Mouse (Mus musculus): ENCODE measurements around the gene Thnsl1. TPM values are rescaled to one million over a fixed set of nuclear protein-coding genes. Genes with fewer than 3 reads are reported as not detected.
"Not testable (repeated sequence)": the region's sequence is repeated elsewhere in the genome, so short reads cannot be mapped to it uniquely, and the experiment has no call there.

Gene Thnsl1
- polyA plus RNA-seq, 1 experiment from 2014 or later = 6.7 TPM

- DNase-seq (ENCODE audit: low spot score) (no peak), ATAC-seq (ENCODE audit: insufficient number of reproducible peaks, low FRiP score, low TSS enrichment, low read depth) (no peak)
- no peak overlapping the region for H3K9ac ChIP-seq (ENCODE audit: low read length)
- no peak overlapping the region for H3K4me2 ChIP-seq (ENCODE audit: low read depth, severe bottlenecking)
- no peak overlapping the region for H3K4me3 ChIP-seq (ENCODE audit: low read depth, low read length)
- no peak overlapping the region for H3K27ac ChIP-seq (replicated peaks; ENCODE audit: low read depth, low read length)
- H3K27me3 ChIP-seq (ENCODE audit: control insufficient read depth, insufficient read depth, low read length) = no peaks in the 10 kb centered on the region
- no peaks in the 10 kb centered on the region for H3K9me3 ChIP-seq (ENCODE audit: control insufficient read depth, low read length)
- no peaks in the 10 kb centered on the region for H3K4me1 ChIP-seq (ENCODE audit: control insufficient read depth, insufficient read depth, low read length)
- no peaks in the 10 kb centered on the region for H3K36me3 ChIP-seq (ENCODE audit: control insufficient read depth, insufficient read depth, low read length)
- 89% methylated on average over 9 of the region's 9 CpGs for WGBS
Observed at GRCm38 (mm10) chr2:21222453-21223384, 17.2 kb downstream of the Thnsl1 start.

GRCm38 (mm10) chr2:21230276-21230675, 24.8 kb downstream of the Thnsl1 start:
- H3K9me3 ChIP-seq (ENCODE audit: control insufficient read depth, low read length) = no peaks in the 10 kb centered on the region
- no peak overlapping the region for H3K27ac ChIP-seq (replicated peaks; ENCODE audit: low read depth, low read length)
- no peaks in the 10 kb centered on the region for H3K4me1 ChIP-seq (ENCODE audit: control insufficient read depth, insufficient read depth, low read length)
- no peak overlapping the region for H3K4me3 ChIP-seq (ENCODE audit: low read depth, low read length)
- H3K4me2 ChIP-seq (ENCODE audit: low read depth, severe bottlenecking) = no peak overlapping the region
- no peaks in the 10 kb centered on the region for H3K36me3 ChIP-seq (ENCODE audit: control insufficient read depth, insufficient read depth, low read length)
- 59% methylated on average over 2 of the region's 2 CpGs for WGBS
- DNase-seq (ENCODE audit: low spot score) = no peak
- H3K9ac ChIP-seq (ENCODE audit: low read length) = no peak overlapping the region
- no peak for ATAC-seq (ENCODE audit: insufficient number of reproducible peaks, low FRiP score, low TSS enrichment, low read depth)
- H3K27me3 ChIP-seq (ENCODE audit: control insufficient read depth, insufficient read depth, low read length) = no peaks in the 10 kb centered on the region

- ATAC-seq (ENCODE audit: insufficient number of reproducible peaks, low FRiP score, low TSS enrichment, low read depth) (no peak), DNase-seq (ENCODE audit: low spot score) (no peak)
- Histone ChIP-seq H3K9ac (ENCODE audit: low read length) (no peak overlapping the region), H3K4me1 (ENCODE audit: control insufficient read depth, insufficient read depth, low read length) (no peaks in the 10 kb centered on the region), H3K36me3 (ENCODE audit: control insufficient read depth, insufficient read depth, low read length) (no peaks in the 10 kb centered on the region), H3K9me3 (ENCODE audit: control insufficient read depth, low read length) (no peaks in the 10 kb centered on the region), H3K4me2 (ENCODE audit: low read depth, severe bottlenecking) (no peak overlapping the region), H3K27ac (replicated peaks; ENCODE audit: low read depth, low read length) (no peak overlapping the region), H3K4me3 (ENCODE audit: low read depth, low read length) (no peak overlapping the region), H3K27me3 (ENCODE audit: control insufficient read depth, insufficient read depth, low read length) (no peaks in the 10 kb centered on the region)
- 73% methylated on average over 3 of the region's 3 CpGs for WGBS
Observed at GRCm38 (mm10) chr2:21231147-21231546, 25.6 kb downstream of the Thnsl1 start.

GRCm38 (mm10) chr2:21234871-21235648, 29.5 kb downstream of the Thnsl1 start:
- 72% methylated on average over 9 of the region's 9 CpGs for WGBS
- DNase-seq (ENCODE audit: low spot score) (no peak), ATAC-seq (ENCODE audit: insufficient number of reproducible peaks, low FRiP score, low TSS enrichment, low read depth) (no peak)
- Histone ChIP-seq H3K36me3 (ENCODE audit: control insufficient read depth, insufficient read depth, low read length) (no peaks in the 10 kb centered on the region), H3K4me3 (ENCODE audit: low read depth, low read length) (no peak overlapping the region), H3K4me2 (ENCODE audit: low read depth, severe bottlenecking) (no peak overlapping the region), H3K9ac (ENCODE audit: low read length) (no peak overlapping the region), H3K4me1 (ENCODE audit: control insufficient read depth, insufficient read depth, low read length) (no peaks in the 10 kb centered on the region), H3K27ac (replicated peaks; ENCODE audit: low read depth, low read length) (no peak overlapping the region), H3K27me3 (ENCODE audit: control insufficient read depth, insufficient read depth, low read length) (no peaks in the 10 kb centered on the region), H3K9me3 (ENCODE audit: control insufficient read depth, low read length) (no peaks in the 10 kb centered on the region)

- H3K4me2 ChIP-seq (ENCODE audit: low read depth, severe bottlenecking) = no peak overlapping the region
- H3K9ac ChIP-seq (ENCODE audit: low read length) = no peak overlapping the region
- no peak overlapping the region for H3K4me3 ChIP-seq (ENCODE audit: low read depth, low read length)
- no peaks in the 10 kb centered on the region for H3K36me3 ChIP-seq (ENCODE audit: control insufficient read depth, insufficient read depth, low read length)
- H3K27me3 ChIP-seq (ENCODE audit: control insufficient read depth, insufficient read depth, low read length) = no peaks in the 10 kb centered on the region
- 96% methylated on average over 4 of the region's 4 CpGs for WGBS
- H3K27ac ChIP-seq (replicated peaks; ENCODE audit: low read depth, low read length) = no peak overlapping the region
- no peak for ATAC-seq (ENCODE audit: insufficient number of reproducible peaks, low FRiP score, low TSS enrichment, low read depth)
- no peaks in the 10 kb centered on the region for H3K4me1 ChIP-seq (ENCODE audit: control insufficient read depth, insufficient read depth, low read length)
- H3K9me3 ChIP-seq (ENCODE audit: control insufficient read depth, low read length) = no peaks in the 10 kb centered on the region
- no peak for DNase-seq (ENCODE audit: low spot score)
Observed at GRCm38 (mm10) chr2:21235844-21236386, 30.4 kb downstream of the Thnsl1 start.

- H3K9me3 ChIP-seq (ENCODE audit: control insufficient read depth, low read length) = no peaks in the 10 kb centered on the region
- whole genome bisulfite sequencing = 74% methylated on average over 5 of the region's 5 CpGs
- no peak overlapping the region for H3K4me3 ChIP-seq (ENCODE audit: low read depth, low read length)
- no peak overlapping the region for H3K9ac ChIP-seq (ENCODE audit: low read length)
- no peaks in the 10 kb centered on the region for H3K36me3 ChIP-seq (ENCODE audit: control insufficient read depth, insufficient read depth, low read length)
- no peaks in the 10 kb centered on the region for H3K27me3 ChIP-seq (ENCODE audit: control insufficient read depth, insufficient read depth, low read length)
- no peak for ATAC-seq (ENCODE audit: insufficient number of reproducible peaks, low FRiP score, low TSS enrichment, low read depth)
- H3K4me2 ChIP-seq (ENCODE audit: low read depth, severe bottlenecking) = no peak overlapping the region
- no peak overlapping the region for H3K27ac ChIP-seq (replicated peaks; ENCODE audit: low read depth, low read length)
- DNase-seq (ENCODE audit: low spot score) = no peak
- no peaks in the 10 kb centered on the region for H3K4me1 ChIP-seq (ENCODE audit: control insufficient read depth, insufficient read depth, low read length)
Observed at GRCm38 (mm10) chr2:21236846-21237245, 31.3 kb downstream of the Thnsl1 start.

GRCm38 (mm10) chr2:21244104-21244503, 38.6 kb downstream of the Thnsl1 start:
- not testable (repeated sequence) for H3K9ac ChIP-seq (ENCODE audit: low read length); H3K27me3 ChIP-seq (ENCODE audit: control insufficient read depth, insufficient read depth, low read length); ATAC-seq (ENCODE audit: insufficient number of reproducible peaks, low FRiP score, low TSS enrichment, low read depth); H3K4me2 ChIP-seq (ENCODE audit: low read depth, severe bottlenecking); H3K9me3 ChIP-seq (ENCODE audit: control insufficient read depth, low read length); H3K4me3 ChIP-seq (ENCODE audit: low read depth, low read length); DNase-seq (ENCODE audit: low spot score); H3K36me3 ChIP-seq (ENCODE audit: control insufficient read depth, insufficient read depth, low read length); H3K4me1 ChIP-seq (ENCODE audit: control insufficient read depth, insufficient read depth, low read length); H3K27ac ChIP-seq (replicated peaks; ENCODE audit: low read depth, low read length)
- 65% methylated on average over 4 of the region's 6 CpGs for WGBS

GRCm38 (mm10) chr2:21244986-21245385, 39.5 kb downstream of the Thnsl1 start:
- Histone ChIP-seq H3K27me3 (ENCODE audit: control insufficient read depth, insufficient read depth, low read length) (no peaks in the 10 kb centered on the region), H3K9me3 (ENCODE audit: control insufficient read depth, low read length) (no peaks in the 10 kb centered on the region), H3K27ac (replicated peaks; ENCODE audit: low read depth, low read length) (no peak overlapping the region), H3K4me2 (ENCODE audit: low read depth, severe bottlenecking) (no peak overlapping the region), H3K4me3 (ENCODE audit: low read depth, low read length) (no peak overlapping the region), H3K36me3 (ENCODE audit: control insufficient read depth, insufficient read depth, low read length) (no peaks in the 10 kb centered on the region), H3K9ac (ENCODE audit: low read length) (no peak overlapping the region), H3K4me1 (ENCODE audit: control insufficient read depth, insufficient read depth, low read length) (no peaks in the 10 kb centered on the region)
- no peak for ATAC-seq (ENCODE audit: insufficient number of reproducible peaks, low FRiP score, low TSS enrichment, low read depth)
- 87% methylated on average over 4 of the region's 4 CpGs for WGBS
- DNase-seq (ENCODE audit: low spot score) = no peak

Measured in limb, embryonic 11.5 days (tissue).